15 mouse cellular contexts compared by ENCODE assay signal in genomic region chr5:117993550-117993949, GRCm38 (mm10). TPM values are rescaled to one million over a fixed set of nuclear protein-coding genes. Genes with fewer than 3 reads are reported as not detected.
DNase-seq lines count a peak whose midpoint lies in the region.
"Had no signal": no experiment of that assay in that cellular context is flagged by ENCODE, and none has a peak within 500 bp of the region (broad histone marks: within the 10 kb centered on the region; RNA-seq: fewer than 3 reads in every experiment).

No protein-coding gene starts in this region.

- peak; percentile 57 for DNase-seq in layer of hippocampus, adult 9-11 months
- no peak for DNase-seq in layer of hippocampus, postnatal 10 days (ENCODE audit: low spot score in 2 of 2)
- peak; percentile 8 for DNase-seq in lung, postnatal 10 days
- DNase-seq in lung, postnatal 25 days (ENCODE audit: low spot score): no peak
- peak; percentile 30 for DNase-seq in right cerebral cortex, postnatal 25 days
- DNase-seq in right cerebral cortex, postnatal 10 days (ENCODE audit: low spot score in 2 of 2): no peak
- no peak for DNase-seq in spleen, postnatal 4 days (ENCODE audit: low spot score in 2 of 2)
- DNase-seq: adrenal gland, adult 8-10 months; cerebellum, adult 11-12 months; cerebellum, adult 9-10 months; cerebellum, postnatal 25 days; gastrocnemius, postnatal 14 days; heart, adult 2 months; heart, postnatal 14 days had no signal

RNA-seq across cellular contexts. Expression of gene Fbxo21, which starts 17.0 kb away (rescaled TPM):
- 100 to 1,000 TPM; 125 to 134 TPM for total RNA-seq in layer of hippocampus, postnatal 10 days (2021)

RNA-seq across cellular contexts. Expression of gene Tesc, which starts 34.0 kb away (rescaled TPM):
- total RNA-seq in layer of hippocampus, postnatal 10 days (2021): 10 to 100 TPM; 41.3 to 42.2 TPM
- total RNA-seq: hematopoietic stem cell, adult 5-6 weeks had no signal

Comparison
In these comparisons a context has a peak if more than half of its experiments do, and no peak if none do; other contexts are left out.
1. DNase-seq: peak in layer of hippocampus, adult 9-11 months (single experiment), lung, postnatal 10 days (single experiment) and right cerebral cortex, postnatal 25 days (single experiment); none in layer of hippocampus, postnatal 10 days (0 of 2), lung, postnatal 25 days (single experiment), right cerebral cortex, postnatal 10 days (0 of 2) and spleen, postnatal 4 days (0 of 2).